ENCODE assay signal across 14 mouse cellular contexts in genomic region chr4:129926544-129926943, GRCm38 (mm10). TPM values are rescaled to one million over a fixed set of nuclear protein-coding genes. Genes with fewer than 3 reads are reported as not detected.
DNase-seq lines count a peak whose midpoint lies in the region; ATAC-seq and TF ChIP-seq lines count a peak whose summit lies in the region.
"Had no signal": no experiment of that assay in that cellular context is flagged by ENCODE, and none has a peak within 500 bp of the region (broad histone marks: within the 10 kb centered on the region; RNA-seq: fewer than 3 reads in every experiment).

No protein-coding gene starts in this region.

- no peaks in the 10 kb centered on the region for H3K36me3 ChIP-seq in embryonic facial prominence, embryonic 15.5 days
- H3K36me3 ChIP-seq in embryonic facial prominence, embryonic 10.5 days (replicated peaks) = no peaks in the 10 kb centered on the region
- H3K36me3 ChIP-seq in heart, embryonic 13.5 days = no peaks in the 10 kb centered on the region
- no peaks in the 10 kb centered on the region for H3K36me3 ChIP-seq in myocyte (ENCODE audit: control insufficient read depth, insufficient read depth)
- no peaks in the 10 kb centered on the region for H3K36me3 ChIP-seq in kidney, embryonic 15.5 days
- H3K36me3 ChIP-seq in hindbrain, embryonic 13.5 days = no peaks in the 10 kb centered on the region
- H3K36me3 ChIP-seq: neural tube, embryonic 12.5 days had no signal

- intact Hi-C loops in left cerebral cortex, postnatal 25 days (cut with DNase I) = no loop called here

- no peaks in the 10 kb centered on the region; the same call in 1 of the 2 replicates for H3K27me3 ChIP-seq in embryonic facial prominence, embryonic 15.5 days
- peaks cover 16% of the 10 kb centered on the region; the same call in 1 of the 2 replicates for H3K27me3 ChIP-seq in embryonic facial prominence, embryonic 10.5 days (replicated peaks; ENCODE audit: low read depth, poor library complexity, severe bottlenecking)
- no peaks in the 10 kb centered on the region for H3K27me3 ChIP-seq in heart, embryonic 13.5 days (replicated peaks)
- H3K27me3 ChIP-seq in myocyte (ENCODE audit: control insufficient read depth, insufficient read depth, insufficient read length) = no peaks in the 10 kb centered on the region
- H3K27me3 ChIP-seq in kidney, embryonic 15.5 days = peaks cover 13% of the 10 kb centered on the region; the same call in 1 of the 2 replicates
- H3K27me3 ChIP-seq in hindbrain, embryonic 13.5 days = 0 out of 2 replicates have a peak, but pooled peaks cover 5% of the 10 kb centered on the region
- H3K27me3 ChIP-seq: neural tube, embryonic 12.5 days had no signal

- H3K4me2 ChIP-seq in embryonic facial prominence, embryonic 15.5 days (replicated peaks) = no peak overlapping the region
- H3K4me2 ChIP-seq in heart, embryonic 13.5 days = peak overlapping the region; percentile 36
- H3K4me2 ChIP-seq in myocyte (ENCODE audit: low read depth) = peak overlapping the region; percentile 24
- no peak overlapping the region for H3K4me2 ChIP-seq in kidney, embryonic 15.5 days
- H3K4me2 ChIP-seq in hindbrain, embryonic 13.5 days = no peak overlapping the region
- H3K4me2 ChIP-seq: neural tube, embryonic 12.5 days had no signal

- no peak for DNase-seq in embryonic facial prominence, embryonic 10.5 days (ENCODE audit: low spot score)
- peak; percentile 49 for DNase-seq in MEL-GATA-1-ER (ENCODE audit: extremely low read depth, low read depth)
- no peak for DNase-seq in left cerebral cortex, postnatal 25 days (ENCODE audit: low spot score in 2 of 2)
- DNase-seq: cerebellum, postnatal 36 days; layer of hippocampus, postnatal 36 days; lung, postnatal 10 days had no signal

- no peaks in the 10 kb centered on the region for H3K9me3 ChIP-seq in embryonic facial prominence, embryonic 15.5 days (replicated peaks)
- no peaks in the 10 kb centered on the region for H3K9me3 ChIP-seq in embryonic facial prominence, embryonic 10.5 days
- no peaks in the 10 kb centered on the region for H3K9me3 ChIP-seq in heart, embryonic 13.5 days
- no peaks in the 10 kb centered on the region for H3K9me3 ChIP-seq in kidney, embryonic 15.5 days (replicated peaks)
- no peaks in the 10 kb centered on the region for H3K9me3 ChIP-seq in hindbrain, embryonic 13.5 days
- H3K9me3 ChIP-seq: neural tube, embryonic 12.5 days had no signal

- TF ChIP-seq POLR2A in myocyte (IDR thresholded peaks at IDR 0.05; ENCODE audit: insufficient read length, low read depth) = no peak

- no peak overlapping the region for H3K9ac ChIP-seq in embryonic facial prominence, embryonic 15.5 days
- H3K9ac ChIP-seq in heart, embryonic 13.5 days = peak overlapping the region; percentile 63
- H3K9ac ChIP-seq in kidney, embryonic 15.5 days = no peak overlapping the region
- H3K9ac ChIP-seq in hindbrain, embryonic 13.5 days = no peak overlapping the region
- H3K9ac ChIP-seq: neural tube, embryonic 12.5 days had no signal

- H3K4me1 ChIP-seq in embryonic facial prominence, embryonic 15.5 days = peaks cover 10% of the 10 kb centered on the region
- H3K4me1 ChIP-seq in embryonic facial prominence, embryonic 10.5 days = peaks cover 15% of the 10 kb centered on the region
- peaks cover 54% of the 10 kb centered on the region for H3K4me1 ChIP-seq in heart, embryonic 13.5 days
- H3K4me1 ChIP-seq in kidney, embryonic 15.5 days = peaks cover 11% of the 10 kb centered on the region; the same call in 1 of the 2 replicates
- H3K4me1 ChIP-seq in hindbrain, embryonic 13.5 days (replicated peaks) = 0 out of 2 replicates have a peak, but pooled peaks cover 10% of the 10 kb centered on the region
- H3K4me1 ChIP-seq: neural tube, embryonic 12.5 days had no signal

- ATAC-seq in embryonic facial prominence, embryonic 15.5 days (ENCODE audit: insufficient number of reproducible peaks, low FRiP score, low TSS enrichment, low read depth) = no peak
- peak; percentile 66; the same call in 1 of the 2 replicates for ATAC-seq in heart, embryonic 13.5 days (ENCODE audit: extremely low read depth, insufficient number of reproducible peaks, low FRiP score, low TSS enrichment)
- ATAC-seq in kidney, embryonic 15.5 days (replicated peaks; ENCODE audit: low FRiP score) = no peak
- no peak for ATAC-seq in hindbrain, embryonic 13.5 days (ENCODE audit: low FRiP score)
- ATAC-seq: activated CD4-positive, CD25-positive, alpha-beta regulatory T cell, adult 4 months; hindbrain, postnatal 0 days had no signal

- H3K4me3 ChIP-seq in embryonic facial prominence, embryonic 15.5 days (replicated peaks) = no peak overlapping the region
- H3K4me3 ChIP-seq in embryonic facial prominence, embryonic 10.5 days = no peak overlapping the region
- H3K4me3 ChIP-seq in heart, embryonic 13.5 days = no peak overlapping the region
- no peak overlapping the region for H3K4me3 ChIP-seq in myocyte
- no peak overlapping the region for H3K4me3 ChIP-seq in kidney, embryonic 15.5 days (replicated peaks)
- no peak overlapping the region for H3K4me3 ChIP-seq in hindbrain, embryonic 13.5 days
- H3K4me3 ChIP-seq: neural tube, embryonic 12.5 days had no signal

- no peaks in the 10 kb centered on the region for H3K79me2 ChIP-seq in myocyte (ENCODE audit: control insufficient read depth, insufficient read depth)

- H3K27ac ChIP-seq in embryonic facial prominence, embryonic 15.5 days (replicated peaks) = 0 out of 2 replicates have a peak overlapping the region, but pooled peaks have one; percentile 23
- no peak overlapping the region for H3K27ac ChIP-seq in embryonic facial prominence, embryonic 10.5 days (replicated peaks)
- H3K27ac ChIP-seq in heart, embryonic 13.5 days (replicated peaks) = peak overlapping the region; percentile 98
- H3K27ac ChIP-seq in kidney, embryonic 15.5 days = no peak overlapping the region
- H3K27ac ChIP-seq in hindbrain, embryonic 13.5 days = no peak overlapping the region
- H3K27ac ChIP-seq: hindbrain, postnatal 0 days; neural tube, embryonic 12.5 days had no signal

- no peak overlapping the region for H3ac ChIP-seq in myocyte (ENCODE audit: control insufficient read depth, insufficient read length)

- WGBS in embryonic facial prominence, embryonic 15.5 days = 59% methylated on average over 8 of the region's 8 CpGs
- 50% methylated on average over 8 of the region's 8 CpGs for WGBS in embryonic facial prominence, embryonic 10.5 days
- WGBS in heart, embryonic 13.5 days = 4% methylated on average over 8 of the region's 8 CpGs
- 39% methylated on average over 8 of the region's 8 CpGs for WGBS in kidney, embryonic 15.5 days
- WGBS in hindbrain, embryonic 13.5 days = 47% methylated on average over 8 of the region's 8 CpGs

TF ChIP-seq in myocyte, 11 proteins besides CTCF, POLR2A, EP300 and RAD21:
- TF ChIP-seq TCF12 (IDR thresholded peaks at IDR 0.05; ENCODE audit: insufficient read depth, poor library complexity, severe bottlenecking) (no peak), CEBPB (IDR thresholded peaks at IDR 0.05; ENCODE audit: insufficient read depth, poor library complexity, severe bottlenecking) (no peak), USF1 (IDR thresholded peaks at IDR 0.05; ENCODE audit: low read depth) (no peak)

RNA-seq across cellular contexts. Expression of gene Spocd1, which starts 2.5 kb away (rescaled TPM):
- polyA plus RNA-seq in embryonic facial prominence, embryonic 15.5 days (2015; fragmentation: Nextera tagmentation; extraction: Ambion mirVana) = 0.23 and 0.28 TPM in 2 replicates
- polyA plus RNA-seq in embryonic facial prominence, embryonic 10.5 days (2016; fragmentation: Nextera tagmentation; extraction: Ambion mirVana) = not detected in 2 replicates
- polyA plus RNA-seq in heart, embryonic 13.5 days (2015; fragmentation: Nextera tagmentation; extraction: Ambion mirVana) = 0.19 and 0.34 TPM in 2 replicates
- not detected for polyA plus RNA-seq in myocyte (2012; fragmentation: generic; extraction: Trizol)
- not detected in 2 replicates for polyA plus RNA-seq in kidney, embryonic 15.5 days (2015; fragmentation: Nextera tagmentation; extraction: Ambion mirVana)
- total RNA-seq in left cerebral cortex, postnatal 25 days (2021) = under 1 TPM; 0.37 TPM
- polyA plus RNA-seq in hindbrain, embryonic 13.5 days (2015; fragmentation: Nextera tagmentation; extraction: Ambion mirVana) = not detected in 2 replicates
- polyA plus RNA-seq: activated CD4-positive, CD25-positive, alpha-beta regulatory T cell, adult 4 months; neural tube, embryonic 12.5 days had no signal

RNA-seq across cellular contexts. Expression of gene Adgrb2, which starts 58.1 kb away (rescaled TPM):
- polyA plus RNA-seq in embryonic facial prominence, embryonic 15.5 days (2015; fragmentation: Nextera tagmentation; extraction: Ambion mirVana) = 7.0 and 7.1 TPM in 2 replicates
- polyA plus RNA-seq in embryonic facial prominence, embryonic 10.5 days (2016; fragmentation: Nextera tagmentation; extraction: Ambion mirVana) = 1.1 and 1.2 TPM in 2 replicates
- polyA plus RNA-seq in heart, embryonic 13.5 days (2015; fragmentation: Nextera tagmentation; extraction: Ambion mirVana) = 1.4 and 1.6 TPM in 2 replicates
- polyA plus RNA-seq in myocyte (2012; fragmentation: generic; extraction: Trizol) = 0.08 TPM
- polyA plus RNA-seq in kidney, embryonic 15.5 days (2015; fragmentation: Nextera tagmentation; extraction: Ambion mirVana) = 1.8 and 2.3 TPM in 2 replicates
- total RNA-seq in left cerebral cortex, postnatal 25 days (2021) = 100 to 1,000 TPM; 377 to 394 TPM
- 9.3 and 11.3 TPM in 2 replicates for polyA plus RNA-seq in hindbrain, embryonic 13.5 days (2015; fragmentation: Nextera tagmentation; extraction: Ambion mirVana)

Comparison
In these comparisons a context has a peak if more than half of its experiments do, and no peak if none do; other contexts are left out.
1. H3K27ac ChIP-seq: peak in embryonic facial prominence, embryonic 15.5 days (single experiment) and heart, embryonic 13.5 days (single experiment); none in embryonic facial prominence, embryonic 10.5 days (single experiment), kidney, embryonic 15.5 days (single experiment) and hindbrain, embryonic 13.5 days (single experiment).
2. H3K4me2 ChIP-seq: peak in heart, embryonic 13.5 days (single experiment) and myocyte (single experiment); none in embryonic facial prominence, embryonic 15.5 days (single experiment), kidney, embryonic 15.5 days (single experiment) and hindbrain, embryonic 13.5 days (single experiment).